20 mouse cellular contexts compared by ENCODE assay signal in the genomic region with DNA sequence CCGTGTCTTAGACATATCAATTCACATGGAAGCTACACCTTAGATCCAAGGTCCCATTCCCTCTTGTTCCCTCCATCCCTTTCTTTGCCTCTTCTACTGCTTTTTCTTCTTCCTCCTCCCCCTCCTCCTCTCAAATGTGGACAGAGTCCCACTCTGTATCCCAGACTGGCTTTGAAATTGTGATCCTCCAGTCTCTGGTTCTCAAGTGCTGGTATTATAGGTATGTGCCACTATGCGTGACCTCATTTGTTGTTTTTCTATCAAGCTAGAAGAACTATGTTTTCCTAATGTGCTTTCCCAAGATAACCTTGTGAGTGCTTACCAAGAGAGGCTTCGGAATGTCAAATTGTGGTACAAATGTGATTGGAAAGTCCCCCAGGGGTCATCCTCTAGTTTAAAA.
DNase-seq lines count a peak whose midpoint lies in the region; ATAC-seq and TF ChIP-seq lines count a peak whose summit lies in the region.
"Had no signal": no experiment of that assay in that cellular context is flagged by ENCODE, and none has a peak within 500 bp of the region (broad histone marks: within the 10 kb centered on the region; RNA-seq: fewer than 3 reads in every experiment).

No protein-coding gene starts in this region.

- H3K27me3 ChIP-seq in heart, embryonic 13.5 days (replicated peaks): no peaks in the 10 kb centered on the region
- no peaks in the 10 kb centered on the region for H3K27me3 ChIP-seq in heart, adult 2 months (ENCODE audit: control insufficient read depth, insufficient read depth, low read length)
- no peaks in the 10 kb centered on the region for H3K27me3 ChIP-seq in kidney, embryonic 16.5 days (ENCODE audit: insufficient read depth, low read length)
- H3K27me3 ChIP-seq in hindbrain, embryonic 15.5 days: no peaks in the 10 kb centered on the region
- no peaks in the 10 kb centered on the region for H3K27me3 ChIP-seq in neural tube, embryonic 13.5 days
- H3K27me3 ChIP-seq: liver, embryonic 13.5 days had no signal

- no peak for TF ChIP-seq CTCF in heart, adult 2 months (IDR thresholded peaks at IDR 0.05)

- no peak for ATAC-seq in heart, embryonic 13.5 days (ENCODE audit: extremely low read depth, insufficient number of reproducible peaks, low FRiP score, low TSS enrichment)
- peak; percentile 17; the same call in 1 of the 2 replicates for ATAC-seq in kidney, embryonic 16.5 days (ENCODE audit: low FRiP score, low TSS enrichment)
- 0 out of 2 replicates have a peak, but pooled peaks have one; percentile 19 for ATAC-seq in hindbrain, embryonic 15.5 days (ENCODE audit: low FRiP score, low read depth)
- ATAC-seq in neural tube, embryonic 13.5 days (ENCODE audit: low read depth): no peak
- ATAC-seq: intestine, embryonic 16.5 days; lung, postnatal 0 days had no signal

- no peak overlapping the region for H3K4me3 ChIP-seq in heart, embryonic 13.5 days
- H3K4me3 ChIP-seq in heart, adult 2 months: no peak overlapping the region
- no peak overlapping the region for H3K4me3 ChIP-seq in kidney, embryonic 16.5 days (ENCODE audit: low read length)
- no peak overlapping the region for H3K4me3 ChIP-seq in hindbrain, embryonic 15.5 days
- no peak overlapping the region for H3K4me3 ChIP-seq in neural tube, embryonic 13.5 days
- H3K4me3 ChIP-seq: erythroblast, embryonic 14.5 days; liver, embryonic 13.5 days had no signal

- peak overlapping the region; percentile 40 for H3K27ac ChIP-seq in heart, embryonic 13.5 days (replicated peaks)
- H3K27ac ChIP-seq in heart, adult 2 months: no peak overlapping the region
- H3K27ac ChIP-seq in kidney, embryonic 16.5 days (ENCODE audit: low read length): 0 out of 2 replicates have a peak overlapping the region, but pooled peaks have one; percentile 25
- H3K27ac ChIP-seq in hindbrain, embryonic 15.5 days (replicated peaks): peak overlapping the region; percentile 69
- peak overlapping the region; percentile 78 for H3K27ac ChIP-seq in neural tube, embryonic 13.5 days (replicated peaks)
- H3K27ac ChIP-seq: liver, embryonic 13.5 days had no signal

- no peak for TF ChIP-seq POLR2A in heart, adult 2 months (IDR thresholded peaks at IDR 0.05; ENCODE audit: insufficient read depth, low read depth, low read length)

- no peak for DNase-seq in heart, adult 2 months
- DNase-seq in kidney, adult 18-20 months: no peak
- no peak for DNase-seq in natural killer cell, adult 2 months (ENCODE audit: low spot score in 2 of 2)
- no peak for DNase-seq in ovary, postnatal 36 days (ENCODE audit: low spot score)
- DNase-seq: adrenal gland, postnatal 10 days; cerebellum, adult 8-10 months; heart, postnatal 14 days; layer of hippocampus, adult 9-11 months; left cerebral cortex, postnatal 4 days; liver, embryonic 13.5 days; right cerebral cortex, postnatal 25 days; thymus, postnatal 14 days had no signal

- intact Hi-C loops in heart, adult 2 months (cut with DNase I): no loop called here

- no peaks in the 10 kb centered on the region for H3K9me3 ChIP-seq in heart, embryonic 13.5 days
- H3K9me3 ChIP-seq in kidney, embryonic 16.5 days (ENCODE audit: low read length): no peaks in the 10 kb centered on the region
- no peaks in the 10 kb centered on the region for H3K9me3 ChIP-seq in hindbrain, embryonic 15.5 days
- H3K9me3 ChIP-seq in neural tube, embryonic 13.5 days: no peaks in the 10 kb centered on the region
- H3K9me3 ChIP-seq: liver, embryonic 13.5 days had no signal

- no peak overlapping the region for H3K9ac ChIP-seq in heart, embryonic 13.5 days
- H3K9ac ChIP-seq in heart, adult 2 months (ENCODE audit: low read depth, low read length): no peak overlapping the region
- no peak overlapping the region for H3K9ac ChIP-seq in kidney, embryonic 16.5 days (replicated peaks; ENCODE audit: low read length)
- H3K9ac ChIP-seq in hindbrain, embryonic 15.5 days: no peak overlapping the region
- no peak overlapping the region; the same call in 1 of the 2 replicates for H3K9ac ChIP-seq in neural tube, embryonic 13.5 days
- H3K9ac ChIP-seq: liver, embryonic 13.5 days had no signal

- TF ChIP-seq EP300 in heart, adult 2 months (IDR thresholded peaks at IDR 0.05; ENCODE audit: insufficient read depth, low read depth, low read length): no peak

- 50% methylated on average over 3 of the region's 3 CpGs for WGBS in heart, embryonic 13.5 days
- WGBS in heart, adult 2 months: 49% methylated on average over 3 of the region's 3 CpGs
- 41% methylated on average over 3 of the region's 3 CpGs for WGBS in kidney, embryonic 16.5 days
- 68% methylated on average over 3 of the region's 3 CpGs for WGBS in hindbrain, embryonic 15.5 days
- 71% methylated on average over 3 of the region's 3 CpGs for WGBS in neural tube, embryonic 13.5 days

- no peaks in the 10 kb centered on the region for H3K79me2 ChIP-seq in heart, adult 2 months (replicated peaks; ENCODE audit: control insufficient read depth, insufficient read depth, low read length)

- H3K4me1 ChIP-seq in heart, embryonic 13.5 days: peaks cover 38% of the 10 kb centered on the region
- H3K4me1 ChIP-seq in heart, adult 2 months (ENCODE audit: control insufficient read depth, insufficient read depth, low read length): peaks cover 9% of the 10 kb centered on the region
- peaks cover 32% of the 10 kb centered on the region for H3K4me1 ChIP-seq in kidney, embryonic 16.5 days (ENCODE audit: insufficient read depth, low read length)
- peaks cover 31% of the 10 kb centered on the region for H3K4me1 ChIP-seq in hindbrain, embryonic 15.5 days (replicated peaks)
- H3K4me1 ChIP-seq in neural tube, embryonic 13.5 days (replicated peaks): peaks cover 56% of the 10 kb centered on the region
- H3K4me1 ChIP-seq: liver, embryonic 13.5 days had no signal

- no peak overlapping the region for H3K4me2 ChIP-seq in heart, embryonic 13.5 days
- no peak overlapping the region for H3K4me2 ChIP-seq in kidney, embryonic 16.5 days (replicated peaks; ENCODE audit: low read depth, low read length)
- no peak overlapping the region for H3K4me2 ChIP-seq in hindbrain, embryonic 15.5 days
- H3K4me2 ChIP-seq in neural tube, embryonic 13.5 days: no peak overlapping the region
- H3K4me2 ChIP-seq: liver, embryonic 13.5 days had no signal

- H3K36me3 ChIP-seq in heart, embryonic 13.5 days: peaks cover 7% of the 10 kb centered on the region; the same call in 1 of the 2 replicates
- peaks cover 21% of the 10 kb centered on the region for H3K36me3 ChIP-seq in heart, adult 2 months (ENCODE audit: control insufficient read depth, insufficient read depth, low read length)
- H3K36me3 ChIP-seq in kidney, embryonic 16.5 days (ENCODE audit: insufficient read depth, low read length): peaks cover 4% of the 10 kb centered on the region; the same call in 1 of the 2 replicates
- no peaks in the 10 kb centered on the region for H3K36me3 ChIP-seq in hindbrain, embryonic 15.5 days
- H3K36me3 ChIP-seq in neural tube, embryonic 13.5 days: no peaks in the 10 kb centered on the region
- H3K36me3 ChIP-seq: G1E; liver, embryonic 13.5 days had no signal

Comparison
In these comparisons a context has a peak if more than half of its experiments do, and no peak if none do; other contexts are left out.
1. ATAC-seq: peak in kidney, embryonic 16.5 days (single experiment) and hindbrain, embryonic 15.5 days (single experiment); none in heart, embryonic 13.5 days (single experiment) and neural tube, embryonic 13.5 days (single experiment).